ENCODE assay signal across 22 mouse cellular contexts in the genomic region with DNA sequence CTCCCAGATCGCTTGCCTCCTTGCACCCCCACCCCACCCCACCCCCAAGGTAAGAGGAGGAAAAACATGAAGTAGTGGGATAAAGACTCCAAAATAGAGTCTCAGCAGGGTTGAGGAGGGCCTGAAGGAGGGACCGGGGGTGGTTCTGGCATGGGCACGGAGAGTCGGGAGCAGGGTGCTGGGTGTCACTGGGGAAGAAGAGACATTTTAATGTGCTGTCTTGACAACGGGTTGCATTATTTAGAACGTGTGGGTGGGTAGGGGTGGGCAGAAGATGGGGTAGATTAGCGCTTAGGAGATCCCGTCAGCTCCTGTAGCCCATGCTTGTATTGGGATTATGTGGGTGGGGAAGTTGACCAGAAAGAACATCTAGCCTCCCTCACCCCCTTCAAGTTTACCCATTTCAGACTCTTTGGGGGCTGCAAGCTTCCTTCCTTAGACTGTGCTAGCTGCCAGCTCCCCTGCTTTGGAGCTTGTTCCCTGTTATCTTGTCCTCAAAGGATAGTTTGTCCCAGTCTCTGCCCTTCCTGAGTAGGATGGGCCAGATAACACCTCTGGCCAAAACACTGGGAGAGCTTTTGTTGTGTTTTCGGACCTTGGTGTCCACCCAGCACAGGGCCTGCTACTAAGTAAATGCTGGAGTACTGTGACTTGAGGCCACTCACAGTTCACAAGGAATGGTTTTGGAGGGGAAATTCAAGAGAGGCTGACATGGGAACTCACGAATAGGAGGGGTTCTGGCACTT. TPM values are rescaled to one million over a fixed set of nuclear protein-coding genes. Genes with fewer than 3 reads are reported as not detected.
DNase-seq lines count a peak whose midpoint lies in the region; ATAC-seq and TF ChIP-seq lines count a peak whose summit lies in the region.
"Had no signal": no experiment of that assay in that cellular context is flagged by ENCODE, and none has a peak within 500 bp of the region (broad histone marks: within the 10 kb centered on the region; RNA-seq: fewer than 3 reads in every experiment).

No protein-coding gene starts in this region.

- DNase-seq in frontal cortex, postnatal 36 days (ENCODE audit: low spot score in 2 of 2): no peak
- DNase-seq in layer of hippocampus, adult 2 months (ENCODE audit: low spot score in 2 of 2): no peak
- DNase-seq in layer of hippocampus, postnatal 36 days: no peak
- peak; percentile 35 for DNase-seq in right cerebral cortex, adult 18-20 months
- DNase-seq in right cerebral cortex, postnatal 10 days (ENCODE audit: low spot score in 2 of 2): no peak
- peak; percentile 55 for DNase-seq in testis, postnatal 14 days (ENCODE audit: low spot score)
- no peak for DNase-seq in spleen, adult 12 weeks (ENCODE audit: low spot score)
- DNase-seq: adrenal gland, postnatal 10 days; cerebellum, adult 11 months; cerebellum, postnatal 14 days; forebrain, postnatal 0 days; gastrocnemius, postnatal 10 days; heart, postnatal 14 days; liver, postnatal 0 days; right cerebral cortex, postnatal 4 days; thymus, adult 18-20 months; thymus, postnatal 4 days had no signal

- no peak overlapping the region for H3K4me3 ChIP-seq in layer of hippocampus, adult 2 months
- H3K4me3 ChIP-seq: embryonic facial prominence, embryonic 15.5 days; limb, embryonic 15.5 days had no signal

- ATAC-seq in frontal cortex, adult (ENCODE audit: low TSS enrichment): peak; percentile 51
- ATAC-seq: activated CD4-positive, CD25-positive, alpha-beta regulatory T cell, adult 4 months; forebrain, postnatal 0 days; liver, postnatal 0 days had no signal

- no peak for TF ChIP-seq CTCF in layer of hippocampus, adult 2 months (conservative IDR thresholded peaks at IDR 0.05)

- peak overlapping the region; percentile 82 for H3K27ac ChIP-seq in layer of hippocampus, adult 2 months
- H3K27ac ChIP-seq: embryonic facial prominence, embryonic 15.5 days; hindbrain, embryonic 14.5 days; limb, embryonic 15.5 days had no signal

RNA-seq across cellular contexts. Expression of a gene that starts 47.9 kb away (rescaled TPM):
- total RNA-seq in layer of hippocampus, adult 2 months (2021): 1 to 10 TPM; 7.6 to 9.0 TPM
- total RNA-seq in layer of hippocampus, postnatal 36 days (2021): 1 to 10 TPM; 6.1 to 8.0 TPM

Comparison
In these comparisons a context has a peak if more than half of its experiments do, and no peak if none do; other contexts are left out.
1. DNase-seq: peak in right cerebral cortex, adult 18-20 months (single experiment) and testis, postnatal 14 days (single experiment); none in frontal cortex, postnatal 36 days (0 of 2), layer of hippocampus, adult 2 months (0 of 2), layer of hippocampus, postnatal 36 days (0 of 2), right cerebral cortex, postnatal 10 days (0 of 2) and spleen, adult 12 weeks (single experiment).